Mouse (Mus musculus) granulocyte monocyte progenitor cell, adult 5-6 weeks (primary cell): ENCODE measurements around the gene Cdk5rap1. TPM values are rescaled to one million over a fixed set of nuclear protein-coding genes. Genes with fewer than 3 reads are reported as not detected.

ENCODE experiments used
- total RNA-seq, 2 experiments: library from RNA; stranded (forward) in 1 of 2; stranded (reverse) in 1 of 2; fragments of 200-712, 200-1000 nt in 1 of 2; fragments of >200 nt in 1 of 2; fragmentation: Nextera tagmentation in 1 of 2; gene quantifications; 2 replicates each; pipeline ENCODE4 v1.2.3; 2014 to 2017

Gene Cdk5rap1
- total RNA-seq, 2 experiments from 2014 or later, result 15.4 to 16.1 TPM

Other genes with a start within 250 kb of the Cdk5rap1 start
- not detected in 2 replicates for gene Bpifa3, start 242.7 kb downstream of the Cdk5rap1 start, total RNA-seq (2014; fragmentation: Nextera tagmentation)
- gene Bpifa3, start 242.7 kb downstream of the Cdk5rap1 start, total RNA-seq (2017), result not detected in 2 replicates
- not detected in 2 replicates for gene Bpifa1, start 230.1 kb downstream of the Cdk5rap1 start, total RNA-seq (2014; fragmentation: Nextera tagmentation)
- gene Bpifa1, start 230.1 kb downstream of the Cdk5rap1 start, total RNA-seq (2017), result not detected in 2 replicates
- gene Bpifa5, start 210.4 kb downstream of the Cdk5rap1 start, total RNA-seq (2014; fragmentation: Nextera tagmentation), result not detected in 2 replicates
- not detected in 2 replicates for gene Bpifa5, start 210.4 kb downstream of the Cdk5rap1 start, total RNA-seq (2017)
- not detected in 2 replicates for gene Bpifb1, start 182.2 kb downstream of the Cdk5rap1 start, total RNA-seq (2014; fragmentation: Nextera tagmentation)
- gene Bpifb1, start 182.2 kb downstream of the Cdk5rap1 start, total RNA-seq (2017), result not detected in 2 replicates
- gene Bpifb5, start 149.3 kb downstream of the Cdk5rap1 start, total RNA-seq (2014; fragmentation: Nextera tagmentation), result not detected in 2 replicates
- gene Bpifb5, start 149.3 kb downstream of the Cdk5rap1 start, total RNA-seq (2017), result 2.0 TPM in 1 of 2 replicates, not detected in the other
- not detected in 2 replicates for gene Bpifb9a, start 115.2 kb downstream of the Cdk5rap1 start, total RNA-seq (2014; fragmentation: Nextera tagmentation)
- not detected in 2 replicates for gene Bpifb9a, start 115.2 kb downstream of the Cdk5rap1 start, total RNA-seq (2017)
- gene Bpifb9b, start 65.8 kb downstream of the Cdk5rap1 start, total RNA-seq (2014; fragmentation: Nextera tagmentation), result not detected in 2 replicates
- gene Bpifb9b, start 65.8 kb downstream of the Cdk5rap1 start, total RNA-seq (2017), result not detected in 2 replicates
- gene Snta1, start 35.1 kb upstream of the Cdk5rap1 start, total RNA-seq (2014; fragmentation: Nextera tagmentation), result 0.56 TPM in 1 of 2 replicates, not detected in the other
- gene Snta1, start 35.1 kb upstream of the Cdk5rap1 start, total RNA-seq (2017), result 0.04 TPM in 1 of 2 replicates, not detected in the other
- gene Cbfa2t2, start 63.5 kb upstream of the Cdk5rap1 start, total RNA-seq (2014; fragmentation: Nextera tagmentation), result 13.3 and 14.7 TPM in 2 replicates
- gene Cbfa2t2, start 63.5 kb upstream of the Cdk5rap1 start, total RNA-seq (2017), result 12.1 and 13.0 TPM in 2 replicates
- not detected in 2 replicates for gene 1700003F12Rik, start 174.1 kb upstream of the Cdk5rap1 start, total RNA-seq (2014; fragmentation: Nextera tagmentation)
- not detected in 2 replicates for gene 1700003F12Rik, start 174.1 kb upstream of the Cdk5rap1 start, total RNA-seq (2017)
- not detected in 2 replicates for gene Actl10, start 178.8 kb upstream of the Cdk5rap1 start, total RNA-seq (2014; fragmentation: Nextera tagmentation)
- gene Actl10, start 178.8 kb upstream of the Cdk5rap1 start, total RNA-seq (2017), result not detected in 2 replicates
- 1.8 and 7.0 TPM in 2 replicates for gene Necab3, start 185.9 kb upstream of the Cdk5rap1 start, total RNA-seq (2014; fragmentation: Nextera tagmentation)
- gene Necab3, start 185.9 kb upstream of the Cdk5rap1 start, total RNA-seq (2017), result 2.4 TPM in 1 of 2 replicates, not detected in the other
- 32.0 and 45.2 TPM in 2 replicates for gene E2f1, start 196.9 kb upstream of the Cdk5rap1 start, total RNA-seq (2014; fragmentation: Nextera tagmentation)
- 7.5 and 9.9 TPM in 2 replicates for gene E2f1, start 196.9 kb upstream of the Cdk5rap1 start, total RNA-seq (2017)
- 8.4 and 15.5 TPM in 2 replicates for gene Pxmp4, start 230.7 kb upstream of the Cdk5rap1 start, total RNA-seq (2014; fragmentation: Nextera tagmentation)
- gene Pxmp4, start 230.7 kb upstream of the Cdk5rap1 start, total RNA-seq (2017), result 11.5 and 15.2 TPM in 2 replicates
- gene Zfp341, start 240.3 kb upstream of the Cdk5rap1 start, total RNA-seq (2014; fragmentation: Nextera tagmentation), result 1.2 and 1.7 TPM in 2 replicates
- gene Zfp341, start 240.3 kb upstream of the Cdk5rap1 start, total RNA-seq (2017), result 0.77 and 1.3 TPM in 2 replicates
- not detected in 2 replicates for gene 4930519P11Rik, start 240.4 kb upstream of the Cdk5rap1 start, total RNA-seq (2014; fragmentation: Nextera tagmentation)
- gene 4930519P11Rik, start 240.4 kb upstream of the Cdk5rap1 start, total RNA-seq (2017), result 0.52 TPM in 1 of 2 replicates, not detected in the other